Mouse (Mus musculus): Measurements from ENCODE around the gene Olfr282. TPM values are rescaled to one million over a fixed set of nuclear protein-coding genes. Genes with fewer than 3 reads are reported as not detected.

Gene Olfr282
- polyA plus RNA-seq, 1 experiment = not detected

- Histone ChIP-seq H3K27me3 (ENCODE audit: control insufficient read depth, insufficient read depth, insufficient read length) (peaks cover 37% of the 10 kb centered on the region), H3K4me3 (ENCODE audit: insufficient read depth, poor library complexity, severe bottlenecking) (no peak overlapping the region)
Observed at GRCm38 (mm10) chr15:98418096-98418495, 12.9 kb upstream of the Olfr282 start.

DNA sequence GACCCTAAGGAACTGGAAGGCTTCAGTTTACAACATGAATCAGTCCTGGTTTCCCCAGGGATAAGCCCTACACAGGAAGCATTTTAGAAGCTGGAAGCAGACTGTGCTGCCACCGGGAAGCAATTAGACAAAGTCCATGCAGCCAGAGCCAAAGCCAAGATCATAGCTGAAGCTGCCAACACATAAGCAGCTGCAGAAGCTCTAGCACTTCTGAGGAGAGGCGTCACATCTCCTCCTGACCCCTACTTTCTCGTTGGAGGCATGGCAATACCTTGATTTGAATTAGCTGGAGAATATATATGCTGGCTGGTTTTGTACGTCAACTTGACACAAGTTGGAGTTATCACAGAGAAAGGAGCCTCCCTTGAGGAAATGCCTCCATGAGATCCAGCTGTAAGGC is 10.1 kb upstream of the Olfr282 start:
- Histone ChIP-seq H3K4me3 (ENCODE audit: insufficient read depth, poor library complexity, severe bottlenecking) (no peak overlapping the region), H3K27me3 (ENCODE audit: control insufficient read depth, insufficient read depth, insufficient read length) (peaks cover 25% of the 10 kb centered on the region), H3K79me3 (ENCODE audit: low read depth) (no peaks in the 10 kb centered on the region), H3K79me2 (ENCODE audit: control insufficient read depth, insufficient read depth) (no peaks in the 10 kb centered on the region), H3ac (ENCODE audit: control insufficient read depth, insufficient read length, low read depth) (no peak overlapping the region), H3K36me3 (ENCODE audit: control insufficient read depth, insufficient read depth) (no peaks in the 10 kb centered on the region)
- TF ChIP-seq MYOG (IDR thresholded peaks at IDR 0.05; ENCODE audit: control insufficient read depth, extremely low read depth, insufficient read length) = no peak
- TF ChIP-seq CEBPB (IDR thresholded peaks at IDR 0.05; ENCODE audit: low read depth) = no peak
- no peak for TF ChIP-seq USF1 (IDR thresholded peaks at IDR 0.05; ENCODE audit: low read depth)
- TF ChIP-seq FOSL1 (IDR thresholded peaks at IDR 0.05; ENCODE audit: insufficient read depth, low read length, poor library complexity, severe bottlenecking) = no peak

More at GRCm38 (mm10) chr15:98418096-98418495, 12.9 kb upstream of the Olfr282 start:
- no peaks in the 10 kb centered on the region for H3K36me3 ChIP-seq (ENCODE audit: control insufficient read depth, insufficient read depth)
- no peaks in the 10 kb centered on the region for H3K79me3 ChIP-seq (ENCODE audit: low read depth)
- TF ChIP-seq CEBPB (IDR thresholded peaks at IDR 0.05; ENCODE audit: low read depth) = no peak
- TF ChIP-seq MYOD1 (IDR thresholded peaks at IDR 0.05; ENCODE audit: control insufficient read depth, insufficient read length, low read depth) = no peak
- no peak for TF ChIP-seq MYOG (IDR thresholded peaks at IDR 0.05; ENCODE audit: control insufficient read depth, extremely low read depth, insufficient read length)
- no peak for TF ChIP-seq USF1 (IDR thresholded peaks at IDR 0.05; ENCODE audit: low read depth)
- TF ChIP-seq FOSL1 (IDR thresholded peaks at IDR 0.05; ENCODE audit: insufficient read depth, low read length, poor library complexity, severe bottlenecking) = no peak
- TF ChIP-seq CTCF (IDR thresholded peaks at IDR 0.05; ENCODE audit: control insufficient read depth, insufficient read depth, insufficient read length) = no peak
- TF ChIP-seq MAX (IDR thresholded peaks at IDR 0.05) = no peak
- no peak overlapping the region for H3ac ChIP-seq (ENCODE audit: control insufficient read depth, insufficient read length, low read depth)
- H3K79me2 ChIP-seq (ENCODE audit: control insufficient read depth, insufficient read depth) = no peaks in the 10 kb centered on the region

DNA sequence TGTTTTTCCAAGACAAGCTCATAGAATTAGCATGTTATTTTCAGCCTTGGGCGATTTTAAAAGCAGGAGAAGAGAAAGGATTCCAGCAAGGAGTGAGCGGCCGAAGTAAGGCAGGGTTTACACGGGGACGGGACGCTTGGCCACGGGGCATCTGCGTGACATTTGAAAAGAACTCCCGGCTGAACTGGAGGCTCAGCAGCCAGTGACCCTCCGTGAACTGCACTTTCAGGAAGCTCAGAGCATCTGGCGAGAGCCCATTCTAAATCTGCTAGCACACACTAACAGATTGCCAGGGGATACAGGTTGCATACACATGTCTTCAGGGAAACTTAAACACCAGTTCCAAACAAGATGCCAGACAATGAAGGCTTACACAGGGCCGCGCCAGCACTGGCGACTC is 6.7 kb upstream of the Olfr282 start:
- H3K27me3 ChIP-seq (ENCODE audit: control insufficient read depth, insufficient read depth, insufficient read length) = peaks cover 34% of the 10 kb centered on the region
- no peaks in the 10 kb centered on the region for H3K79me2 ChIP-seq (ENCODE audit: control insufficient read depth, insufficient read depth)
- no peaks in the 10 kb centered on the region for H3K79me3 ChIP-seq (ENCODE audit: low read depth)
- no peak overlapping the region for H3ac ChIP-seq (ENCODE audit: control insufficient read depth, insufficient read length, low read depth)
- no peaks in the 10 kb centered on the region for H3K36me3 ChIP-seq (ENCODE audit: control insufficient read depth, insufficient read depth)
- no peak for TF ChIP-seq MYOD1 (IDR thresholded peaks at IDR 0.05; ENCODE audit: control insufficient read depth, insufficient read length, low read depth)
- no peak for TF ChIP-seq MYOG (IDR thresholded peaks at IDR 0.05; ENCODE audit: control insufficient read depth, extremely low read depth, insufficient read length)
- TF ChIP-seq USF1 (IDR thresholded peaks at IDR 0.05; ENCODE audit: low read depth) = no peak
- no peak for TF ChIP-seq FOSL1 (IDR thresholded peaks at IDR 0.05; ENCODE audit: insufficient read depth, low read length, poor library complexity, severe bottlenecking)
- TF ChIP-seq CTCF (IDR thresholded peaks at IDR 0.05; ENCODE audit: control insufficient read depth, insufficient read depth, insufficient read length) = no peak
- TF ChIP-seq MAX (IDR thresholded peaks at IDR 0.05) = no peak
- TF ChIP-seq CEBPB (IDR thresholded peaks at IDR 0.05; ENCODE audit: low read depth) = no peak
- H3K4me3 ChIP-seq (ENCODE audit: insufficient read depth, poor library complexity, severe bottlenecking) = no peak overlapping the region

- no peak overlapping the region for H3ac ChIP-seq (ENCODE audit: control insufficient read depth, insufficient read length, low read depth)
- H3K27me3 ChIP-seq (ENCODE audit: control insufficient read depth, insufficient read depth, insufficient read length) = peaks cover 32% of the 10 kb centered on the region
- H3K4me3 ChIP-seq (ENCODE audit: insufficient read depth, poor library complexity, severe bottlenecking) = no peak overlapping the region
- no peaks in the 10 kb centered on the region for H3K79me3 ChIP-seq (ENCODE audit: low read depth)
- TF ChIP-seq FOSL1 (IDR thresholded peaks at IDR 0.05; ENCODE audit: insufficient read depth, low read length, poor library complexity, severe bottlenecking) = no peak
- no peak for TF ChIP-seq CTCF (IDR thresholded peaks at IDR 0.05; ENCODE audit: control insufficient read depth, insufficient read depth, insufficient read length)
- no peak for TF ChIP-seq USF1 (IDR thresholded peaks at IDR 0.05; ENCODE audit: low read depth)
- TF ChIP-seq CEBPB (IDR thresholded peaks at IDR 0.05; ENCODE audit: low read depth) = no peak
- TF ChIP-seq MAX (IDR thresholded peaks at IDR 0.05) = no peak
- no peak for TF ChIP-seq MYOD1 (IDR thresholded peaks at IDR 0.05; ENCODE audit: control insufficient read depth, insufficient read length, low read depth)
- no peak for TF ChIP-seq MYOG (IDR thresholded peaks at IDR 0.05; ENCODE audit: control insufficient read depth, extremely low read depth, insufficient read length)
- H3K36me3 ChIP-seq (ENCODE audit: control insufficient read depth, insufficient read depth) = no peaks in the 10 kb centered on the region
- H3K79me2 ChIP-seq (ENCODE audit: control insufficient read depth, insufficient read depth) = no peaks in the 10 kb centered on the region
Observed at GRCm38 (mm10) chr15:98424753-98425152, 6.3 kb upstream of the Olfr282 start.

DNA sequence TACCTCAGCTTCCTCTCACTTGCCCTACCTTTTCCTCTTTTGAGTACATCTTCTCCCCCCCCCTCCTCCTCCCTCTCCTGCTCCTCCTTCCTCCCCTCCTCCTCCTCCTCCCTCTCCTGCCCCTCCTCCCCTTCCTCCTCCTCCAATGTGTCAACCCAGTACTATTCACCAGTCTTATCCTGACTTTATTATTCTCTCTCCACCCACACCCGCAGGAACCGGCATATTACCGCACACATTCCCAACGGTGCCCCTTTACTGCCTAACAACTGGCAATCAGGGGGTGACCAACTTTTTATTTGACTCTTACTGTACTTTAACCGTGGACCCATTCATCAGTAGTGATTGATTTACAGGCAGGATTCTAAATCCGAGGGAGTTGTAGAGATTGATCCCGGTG is 5.8 kb upstream of the Olfr282 start:
- Histone ChIP-seq H3K4me3 (ENCODE audit: insufficient read depth, poor library complexity, severe bottlenecking) (no peak overlapping the region), H3ac (ENCODE audit: control insufficient read depth, insufficient read length, low read depth) (no peak overlapping the region), H3K79me2 (ENCODE audit: control insufficient read depth, insufficient read depth) (no peaks in the 10 kb centered on the region), H3K79me3 (ENCODE audit: low read depth) (no peaks in the 10 kb centered on the region), H3K36me3 (ENCODE audit: control insufficient read depth, insufficient read depth) (no peaks in the 10 kb centered on the region), H3K27me3 (ENCODE audit: control insufficient read depth, insufficient read depth, insufficient read length) (peaks cover 31% of the 10 kb centered on the region)
- TF ChIP-seq MYOD1 (IDR thresholded peaks at IDR 0.05; ENCODE audit: control insufficient read depth, insufficient read length, low read depth) = no peak
- TF ChIP-seq MAX (IDR thresholded peaks at IDR 0.05) = no peak
- TF ChIP-seq MYOG (IDR thresholded peaks at IDR 0.05; ENCODE audit: control insufficient read depth, extremely low read depth, insufficient read length) = no peak
- TF ChIP-seq CEBPB (IDR thresholded peaks at IDR 0.05; ENCODE audit: low read depth) = no peak
- no peak for TF ChIP-seq FOSL1 (IDR thresholded peaks at IDR 0.05; ENCODE audit: insufficient read depth, low read length, poor library complexity, severe bottlenecking)
- no peak for TF ChIP-seq CTCF (IDR thresholded peaks at IDR 0.05; ENCODE audit: control insufficient read depth, insufficient read depth, insufficient read length)
- no peak for TF ChIP-seq USF1 (IDR thresholded peaks at IDR 0.05; ENCODE audit: low read depth)

DNA sequence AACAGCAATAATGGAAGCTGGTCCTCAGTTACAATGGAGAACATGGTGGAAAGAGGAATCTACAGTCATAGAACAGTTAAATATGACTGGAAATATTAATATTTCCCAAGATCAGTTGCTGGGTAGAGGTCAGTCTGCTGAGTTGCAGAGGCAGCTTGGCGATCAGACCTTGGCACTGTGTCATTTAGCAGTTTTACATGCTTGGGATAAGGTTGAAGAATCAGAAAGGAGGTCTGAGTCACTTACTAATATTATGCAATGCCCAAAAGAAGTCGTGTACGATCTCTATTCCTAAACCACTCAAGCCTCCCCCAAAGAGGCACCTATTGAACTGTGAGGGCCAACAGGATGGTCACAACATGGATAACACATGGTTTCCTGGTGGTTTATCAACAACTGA is 13.5 kb downstream of the Olfr282 start:
- Histone ChIP-seq H3K36me3 (ENCODE audit: control insufficient read depth, insufficient read depth) (no peaks in the 10 kb centered on the region), H3K79me3 (ENCODE audit: low read depth) (no peaks in the 10 kb centered on the region), H3K79me2 (ENCODE audit: control insufficient read depth, insufficient read depth) (no peaks in the 10 kb centered on the region), H3K27me3 (ENCODE audit: control insufficient read depth, insufficient read depth, insufficient read length) (peaks cover 3% of the 10 kb centered on the region), H3ac (ENCODE audit: control insufficient read depth, insufficient read length, low read depth) (no peak overlapping the region), H3K4me3 (ENCODE audit: insufficient read depth, poor library complexity, severe bottlenecking) (no peak overlapping the region)
- no peak for TF ChIP-seq USF1 (IDR thresholded peaks at IDR 0.05; ENCODE audit: low read depth)
- TF ChIP-seq MYOD1 (IDR thresholded peaks at IDR 0.05; ENCODE audit: control insufficient read depth, insufficient read length, low read depth) = no peak
- TF ChIP-seq CTCF (IDR thresholded peaks at IDR 0.05; ENCODE audit: control insufficient read depth, insufficient read depth, insufficient read length) = no peak
- TF ChIP-seq CEBPB (IDR thresholded peaks at IDR 0.05; ENCODE audit: low read depth) = no peak
- TF ChIP-seq MAX (IDR thresholded peaks at IDR 0.05) = no peak
- no peak for TF ChIP-seq MYOG (IDR thresholded peaks at IDR 0.05; ENCODE audit: control insufficient read depth, extremely low read depth, insufficient read length)
- TF ChIP-seq FOSL1 (IDR thresholded peaks at IDR 0.05; ENCODE audit: insufficient read depth, low read length, poor library complexity, severe bottlenecking) = no peak

Data from C2C12 (cell line).